Mouse (Mus musculus) T-cell, adult 2 months (primary cell): ENCODE measurements at regions not wholly inside any gene's neighbourhood (a gene's known extent, or its start where the extent isn't known, plus 50 kb on each side); places are given as distances from the start of the nearest gene placed in this dataset.
A peak's percentile ranks its signal among the peaks of the same experiment; 100 is the strongest.

ENCODE experiments used
- DNase-seq: peaks from one replicate; pipeline ENCODE4 v3.0.0; 2022; ENCODE audit warnings: low spot score

DNA sequence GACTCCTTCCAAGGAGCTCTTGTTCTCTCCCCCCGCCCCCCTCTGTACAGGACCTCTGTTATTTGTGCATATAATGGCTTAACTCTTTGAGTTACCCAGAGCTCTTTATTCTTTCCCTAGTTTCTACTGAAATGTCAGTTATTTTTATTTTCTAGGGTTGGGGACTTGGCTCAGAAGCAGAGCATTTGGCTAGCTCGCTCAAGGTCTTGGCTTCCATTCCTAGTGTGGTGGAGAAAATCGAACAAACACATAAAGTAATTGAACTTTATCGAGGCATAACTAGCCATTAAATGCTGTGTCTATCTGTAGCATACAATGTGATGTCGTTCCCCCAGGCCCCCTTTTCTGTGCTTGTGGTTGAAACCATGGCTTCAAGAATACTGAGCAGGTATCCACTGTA is 716.5 kb upstream of the Car8 start:
- no peak for DNase-seq

- DNase-seq, result peak; percentile 19
Observed at GRCm38 (mm10) chr4:8954356-8954914, 715.6 kb upstream of the Car8 start.

DNA sequence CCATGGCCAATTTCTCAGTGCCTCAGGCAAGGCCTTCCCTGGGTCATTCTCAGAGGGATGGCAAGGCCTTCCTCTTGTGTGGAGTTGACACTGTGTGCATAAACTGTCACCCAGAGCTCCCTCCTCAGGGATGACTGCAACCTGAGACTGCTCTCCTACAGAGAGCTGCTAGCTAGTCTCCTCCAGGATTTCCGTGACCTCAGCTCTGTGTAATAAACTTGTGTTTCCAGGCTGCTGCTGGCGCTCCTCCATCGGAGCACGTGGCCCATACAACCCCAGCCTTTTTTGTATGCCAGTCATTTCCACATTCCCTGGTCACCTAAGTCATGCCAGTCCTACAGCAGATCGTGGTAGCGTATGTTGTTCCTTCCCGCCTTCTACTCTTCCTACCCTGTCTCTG is 714.3 kb upstream of the Car8 start:
- no peak for DNase-seq

DNA sequence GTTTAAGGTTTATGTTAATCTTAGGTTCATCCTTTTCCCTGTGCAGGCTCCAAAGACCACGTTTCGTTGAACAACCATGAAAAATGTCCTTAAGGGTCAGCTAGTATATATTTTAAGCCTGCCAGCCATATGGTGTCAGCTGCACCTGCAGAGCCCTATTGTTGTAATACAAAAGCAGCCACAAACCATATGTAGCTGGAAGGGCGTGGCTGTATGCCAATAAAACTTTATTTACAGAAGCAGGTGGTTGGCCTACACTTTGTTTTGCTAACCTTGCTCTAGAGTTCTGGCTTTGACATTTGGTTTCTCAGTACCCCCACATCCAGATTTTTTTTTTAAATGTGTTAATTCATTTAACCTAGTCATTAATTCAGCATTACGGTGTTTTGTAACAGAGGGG is 711.1 kb upstream of the Car8 start:
- no peak for DNase-seq

DNA sequence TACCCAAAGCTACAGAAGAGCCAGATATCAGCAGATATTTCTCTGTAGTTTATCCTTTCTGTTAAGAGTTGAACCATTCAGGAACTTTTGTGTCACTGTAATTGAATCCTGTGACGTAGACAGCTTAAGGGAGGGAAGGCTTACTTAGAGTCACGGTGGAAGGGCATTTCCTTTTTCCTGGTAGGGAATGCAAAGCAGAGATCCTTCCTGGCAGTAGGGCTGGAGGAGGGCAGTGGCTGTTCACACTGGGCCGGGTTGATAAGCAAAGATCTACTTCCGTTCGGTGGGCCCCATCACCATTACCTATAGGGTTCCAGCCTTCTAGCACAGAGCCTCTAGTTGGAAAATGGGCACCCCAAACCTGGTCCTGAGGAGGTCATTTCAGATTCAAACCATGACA is 710.7 kb upstream of the Car8 start:
- no peak for DNase-seq

- DNase-seq, result no peak
Observed at GRCm38 (mm10) chr4:8945116-8945515, 706.3 kb upstream of the Car8 start.

DNA sequence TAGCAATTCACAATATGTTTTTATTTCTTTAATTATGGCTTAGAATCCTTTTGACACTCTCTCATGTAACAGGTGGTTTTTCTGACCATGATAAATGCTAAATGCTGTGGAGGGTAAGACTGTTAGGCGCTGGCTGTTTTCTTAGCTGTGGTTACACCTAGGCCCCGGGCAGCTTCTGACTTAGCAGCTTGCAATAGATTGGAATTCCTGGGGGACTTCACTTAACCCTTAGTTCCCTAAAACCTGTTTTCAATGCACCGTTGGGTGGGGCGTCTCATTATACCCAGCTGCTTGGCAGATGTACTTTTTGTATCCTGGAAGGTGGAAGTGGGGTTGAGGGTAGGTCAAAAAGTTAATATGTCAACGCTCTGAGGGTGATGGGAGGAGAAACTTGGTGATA is 704.2 kb upstream of the Car8 start:
- DNase-seq, result no peak

- no peak for DNase-seq
Observed at GRCm38 (mm10) chr4:8938948-8939411, 700.1 kb upstream of the Car8 start.

DNA sequence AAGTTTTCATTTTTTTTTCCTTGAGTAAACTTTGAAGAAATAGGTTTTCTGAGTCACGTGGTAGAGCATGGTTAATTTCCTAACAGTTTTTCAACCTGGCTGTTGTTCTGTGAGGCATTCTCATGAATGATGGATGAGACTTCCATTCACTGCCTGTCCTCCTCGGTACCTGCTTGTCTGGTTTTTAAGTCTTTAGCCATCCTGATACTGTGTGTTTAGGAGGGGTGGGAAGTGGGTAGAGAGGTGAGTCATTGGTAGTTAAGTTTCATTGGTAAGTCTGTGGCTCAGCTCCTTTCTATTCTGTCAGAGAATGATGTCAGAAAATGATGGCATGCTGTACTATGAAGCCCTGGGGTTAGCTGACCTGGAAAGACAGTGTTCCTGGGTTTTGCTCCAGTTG is 697.1 kb upstream of the Car8 start:
- DNase-seq, result no peak

- no peak for DNase-seq
Observed at GRCm38 (mm10) chr4:8934541-8934940, 695.7 kb upstream of the Car8 start.

DNA sequence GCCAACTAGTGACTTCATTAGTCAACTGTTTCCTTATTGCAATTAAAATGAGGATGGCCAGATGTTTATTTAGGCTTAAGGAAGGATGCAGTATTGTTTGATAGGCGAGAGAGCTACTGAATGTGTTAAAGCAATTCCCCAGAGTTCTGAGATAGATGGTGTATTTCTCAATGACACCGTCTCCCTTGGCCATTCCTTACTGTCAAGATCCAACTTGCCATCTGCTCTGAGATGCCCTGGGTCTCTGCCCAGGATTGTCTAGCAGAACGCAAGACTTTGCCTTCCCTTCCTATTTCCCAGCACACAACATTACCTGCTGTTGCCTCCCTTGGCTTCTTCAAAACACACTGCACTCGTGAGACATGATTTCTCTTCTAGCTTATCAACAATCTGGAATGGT is 690.5 kb upstream of the Car8 start:
- DNase-seq, result no peak

DNA sequence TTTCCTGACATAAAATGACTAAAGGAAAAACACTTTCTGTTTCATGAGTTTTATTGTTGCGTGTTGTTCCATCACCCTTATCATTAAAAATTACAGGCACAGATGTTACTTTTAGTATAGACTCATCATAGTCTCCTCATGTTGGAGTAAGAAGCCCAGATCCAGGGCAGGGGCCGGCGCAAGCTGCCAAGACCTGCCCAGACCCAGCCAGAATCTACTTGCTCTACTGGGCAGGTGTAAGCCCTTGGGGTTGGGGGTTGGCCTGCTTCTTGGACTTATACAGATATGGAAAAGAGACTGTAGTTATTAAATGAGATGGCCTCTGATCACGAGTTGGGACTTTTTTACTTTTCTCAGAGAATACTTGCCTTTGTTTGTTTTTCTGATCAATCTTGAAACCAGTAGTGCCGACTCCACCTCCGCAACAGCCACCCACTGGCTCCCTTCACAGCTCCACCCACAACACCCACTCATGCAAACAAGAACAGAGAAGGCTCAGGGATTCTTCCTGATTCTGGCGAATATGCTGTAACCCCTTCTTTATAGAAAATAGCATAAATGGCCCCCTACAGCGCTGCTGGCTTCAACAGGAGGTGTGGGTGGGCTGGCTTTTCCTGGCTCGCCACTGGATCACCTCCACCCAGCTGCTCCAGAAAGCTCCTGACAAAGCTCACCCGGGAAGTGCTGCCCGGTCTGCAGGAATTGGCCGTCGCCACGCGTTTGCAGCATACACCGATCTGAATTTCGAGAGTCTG is 689.9 kb upstream of the Car8 start:
- peak; percentile 27 for DNase-seq

- peak; percentile 70 for DNase-seq
Observed at GRCm38 (mm10) chr4:8927276-8927906, 688.5 kb upstream of the Car8 start.

DNA sequence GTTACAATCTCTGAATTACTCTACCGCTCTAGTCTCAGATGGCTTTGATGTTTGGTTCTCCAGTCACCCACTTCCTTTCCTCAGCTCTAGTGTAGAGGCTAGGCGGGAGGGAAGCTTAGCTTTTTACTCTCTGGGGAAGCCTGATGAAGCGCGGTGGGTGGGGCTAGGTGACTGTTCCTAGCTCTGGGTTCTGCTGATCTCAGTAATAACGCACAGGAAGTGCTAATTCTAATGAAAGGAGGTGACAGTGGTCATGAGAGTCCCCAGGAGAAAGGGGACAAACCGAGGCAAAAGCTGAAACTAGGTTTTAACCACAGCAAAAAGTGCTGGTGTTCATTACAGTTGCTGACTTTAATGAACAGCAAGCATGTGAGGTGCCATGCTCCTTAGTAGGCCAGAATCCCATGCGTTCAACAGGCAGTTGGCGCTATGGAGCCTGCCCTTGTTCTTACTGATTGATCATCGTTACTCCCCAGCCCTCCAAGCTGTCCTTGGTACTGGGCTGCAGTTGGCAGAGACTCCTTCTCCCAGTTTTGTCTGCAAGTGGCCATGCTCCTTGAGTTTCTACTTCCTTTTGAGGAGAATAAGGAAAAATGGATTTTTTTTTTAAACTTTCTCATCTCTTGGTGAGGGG is 687.9 kb upstream of the Car8 start:
- peak; percentile 77 for DNase-seq

DNA sequence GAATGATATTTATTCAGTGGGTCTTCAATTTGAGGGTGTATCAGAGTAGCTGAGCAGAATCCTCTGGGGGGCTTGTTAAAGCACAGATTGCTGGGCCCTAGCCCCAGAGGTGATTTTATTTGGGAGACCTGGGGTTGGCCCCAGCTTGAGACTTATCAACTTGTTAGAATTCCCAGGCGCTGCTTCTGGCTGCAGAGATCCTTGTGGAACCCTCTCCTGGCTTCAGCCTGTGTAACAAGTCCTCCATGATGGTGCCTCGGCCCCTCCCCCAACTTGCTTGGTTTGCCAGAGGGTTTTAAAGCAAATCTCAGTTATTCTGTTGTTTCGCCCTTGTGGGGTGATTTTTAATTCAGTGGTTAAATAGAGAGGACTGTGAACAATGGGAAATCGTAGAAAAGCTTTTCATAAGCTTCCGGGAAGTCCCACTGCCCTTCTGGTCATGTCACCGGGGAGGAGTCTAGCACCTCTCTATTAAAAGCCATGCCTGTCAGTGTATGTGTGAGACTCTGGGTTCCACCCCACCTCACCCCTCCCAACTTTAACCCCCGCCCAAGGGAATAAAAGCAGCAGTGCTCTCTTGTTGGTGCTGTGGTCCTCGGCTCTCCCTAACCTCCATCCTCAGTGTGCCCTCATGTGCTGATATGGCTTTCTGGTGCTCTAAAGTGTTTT is 684.0 kb upstream of the Car8 start:
- no peak for DNase-seq

DNA sequence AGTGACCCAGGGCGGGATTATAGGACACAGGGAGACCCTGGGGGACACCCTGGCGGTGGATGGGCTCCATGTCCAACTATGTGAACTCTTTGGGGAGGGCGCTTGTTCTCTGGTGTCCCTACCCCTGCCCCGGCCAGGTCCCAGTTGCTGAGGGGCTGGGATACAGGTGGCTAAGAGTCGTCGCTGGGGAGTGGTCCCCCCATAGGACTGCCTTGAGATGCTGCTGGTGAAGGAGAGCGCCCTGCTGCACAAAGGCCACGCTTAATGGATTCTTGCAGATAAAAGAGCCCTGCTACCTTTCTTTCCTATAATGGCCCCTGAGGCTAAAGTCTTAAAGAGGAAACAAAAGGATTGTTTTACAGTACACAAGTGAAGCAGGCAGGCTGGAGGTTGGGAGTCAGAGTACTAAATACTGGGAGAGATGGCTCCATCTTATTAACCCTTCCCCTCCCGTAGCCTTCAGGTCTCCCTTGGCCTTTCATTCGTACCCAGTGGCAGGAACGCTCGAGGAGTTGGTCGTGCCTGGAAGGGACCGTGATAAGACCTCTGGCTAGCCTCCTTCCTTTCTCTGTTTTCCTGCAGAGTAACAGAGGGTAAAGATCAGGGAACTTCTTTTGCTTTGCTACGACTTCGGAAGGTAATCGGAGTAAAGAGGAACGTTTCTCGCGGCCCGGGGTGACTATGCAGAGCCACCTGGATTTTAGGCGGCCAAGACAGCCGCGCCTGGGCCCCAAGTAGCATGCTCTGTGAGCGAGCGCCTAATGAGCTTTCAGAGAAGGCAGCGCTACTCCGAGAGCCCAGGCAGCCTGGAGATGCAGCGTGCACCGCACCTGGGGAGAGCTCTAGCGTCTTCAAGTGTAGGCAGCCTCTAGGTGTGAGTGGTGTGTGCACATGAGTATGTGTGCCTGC is 682.9 kb upstream of the Car8 start:
- peak; percentile 42 for DNase-seq

GRCm38 (mm10) chr4:8920306-8920705 is 681.5 kb upstream of the Car8 start:
- no peak for DNase-seq

DNA sequence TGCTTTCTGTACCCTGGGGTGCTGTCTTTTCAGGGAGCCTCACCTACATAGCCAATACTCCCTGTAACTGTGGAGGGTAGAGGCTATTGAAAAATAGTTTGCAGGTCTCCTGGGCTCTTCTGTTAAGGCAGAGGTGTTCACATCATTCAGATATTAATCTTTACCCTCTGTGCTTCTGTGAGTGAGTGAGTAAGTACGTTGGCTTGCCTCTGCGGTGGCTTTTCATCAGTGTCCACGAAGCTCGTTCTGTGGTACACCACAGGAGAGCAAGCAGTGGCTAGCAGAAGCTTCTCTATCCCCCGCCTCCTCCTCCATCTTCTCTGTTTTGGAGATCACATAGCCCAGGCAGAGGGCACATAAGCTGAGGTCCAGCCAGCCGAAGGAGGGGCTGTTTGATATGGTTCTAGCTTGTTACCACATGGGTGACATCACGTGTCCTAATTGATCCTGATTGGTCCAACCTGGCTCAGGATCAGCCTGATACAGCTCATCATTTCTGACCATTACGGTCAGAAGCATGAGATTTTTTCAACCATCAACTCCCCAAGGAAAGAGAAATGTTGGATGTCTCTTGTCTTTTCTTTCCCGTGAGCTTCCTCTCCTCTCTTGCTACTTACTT is 680.6 kb upstream of the Car8 start:
- DNase-seq, result no peak
